Mouse (Mus musculus): ENCODE data around the gene Gbp6. TPM values are rescaled to one million over a fixed set of nuclear protein-coding genes. Genes with fewer than 3 reads are reported as not detected.
A peak's percentile ranks its signal among the peaks of the same experiment; 100 is the strongest.
"Not testable (repeated sequence)": the region's sequence is repeated elsewhere in the genome, so short reads cannot be mapped to it uniquely, and the experiment has no call there.

Gene Gbp6
- total and polyA plus RNA-seq, 3 experiments: 5.9 to 22.0 (median 14.3) TPM

DNA sequence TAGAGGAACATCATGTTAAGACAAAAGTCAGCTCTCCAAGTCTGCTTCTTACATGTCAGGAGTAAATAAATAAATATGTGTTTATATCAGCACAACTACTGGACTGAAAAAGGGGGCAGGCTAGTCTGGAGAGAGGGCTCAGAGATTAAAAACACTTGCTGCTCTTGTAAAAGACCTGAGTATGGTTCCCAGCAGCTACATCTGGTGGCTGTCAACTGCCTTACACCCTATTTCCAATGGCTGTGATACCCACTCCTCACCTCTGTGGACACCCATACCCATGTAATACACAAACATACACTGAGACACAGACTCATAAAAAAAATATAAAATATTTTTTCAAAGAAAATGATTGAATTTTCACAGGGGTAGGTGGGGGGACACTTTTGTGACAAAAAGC is 41.0 kb downstream of the Gbp6 start:
- H3K36me3 ChIP-seq (ENCODE audit: control insufficient read depth, insufficient read depth, low read length): no peaks in the 10 kb centered on the region
- no peaks in the 10 kb centered on the region for H3K4me1 ChIP-seq (ENCODE audit: control insufficient read depth, insufficient read depth, low read length)
- intact Hi-C loops (cut with DNase I): no loop called here
- no peak overlapping the region for H3K4me3 ChIP-seq
- H3K9ac ChIP-seq (ENCODE audit: low read depth, low read length): no peak overlapping the region
- TF ChIP-seq CTCF (IDR thresholded peaks at IDR 0.05) (peak; percentile 23), EP300 (IDR thresholded peaks at IDR 0.05; ENCODE audit: insufficient read depth, low read depth, low read length) (no peak), POLR2A (IDR thresholded peaks at IDR 0.05; ENCODE audit: insufficient read depth, low read depth, low read length) (no peak)
- no peaks in the 10 kb centered on the region for H3K79me2 ChIP-seq (replicated peaks; ENCODE audit: control insufficient read depth, insufficient read depth, low read length)
- no peak overlapping the region for H3K27ac ChIP-seq
- H3K27me3 ChIP-seq (ENCODE audit: control insufficient read depth, insufficient read depth, low read length): no peaks in the 10 kb centered on the region
- no peak for DNase-seq

DNA sequence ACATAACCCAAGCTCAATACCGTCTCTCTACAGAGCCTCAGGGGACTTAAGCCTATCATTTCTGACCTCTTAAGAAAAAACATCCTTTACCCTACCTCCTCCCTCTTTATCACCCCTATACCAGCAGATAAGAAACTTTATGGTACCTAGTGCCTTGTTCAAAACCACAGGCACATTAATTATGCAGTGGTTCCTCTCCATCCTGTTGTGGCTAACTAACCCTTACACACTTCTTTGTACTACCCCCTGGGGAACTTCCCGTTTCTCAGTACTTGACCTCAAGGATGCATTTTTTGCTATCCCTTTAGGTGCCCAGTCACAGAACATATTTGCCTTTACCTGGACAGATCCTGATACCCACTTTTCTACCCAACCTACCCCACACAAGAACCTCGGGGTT is 48.8 kb downstream of the Gbp6 start:
- H3K4me1 ChIP-seq (ENCODE audit: control insufficient read depth, insufficient read depth, low read length); intact Hi-C loops (cut with DNase I); H3K79me2 ChIP-seq (replicated peaks; ENCODE audit: control insufficient read depth, insufficient read depth, low read length); H3K9ac ChIP-seq (ENCODE audit: low read depth, low read length); H3K27me3 ChIP-seq (ENCODE audit: control insufficient read depth, insufficient read depth, low read length); H3K4me3 ChIP-seq; H3K27ac ChIP-seq; H3K36me3 ChIP-seq (ENCODE audit: control insufficient read depth, insufficient read depth, low read length); DNase-seq: not testable (repeated sequence)
- 66% methylated on average over 3 of the region's 3 CpGs for WGBS

DNA sequence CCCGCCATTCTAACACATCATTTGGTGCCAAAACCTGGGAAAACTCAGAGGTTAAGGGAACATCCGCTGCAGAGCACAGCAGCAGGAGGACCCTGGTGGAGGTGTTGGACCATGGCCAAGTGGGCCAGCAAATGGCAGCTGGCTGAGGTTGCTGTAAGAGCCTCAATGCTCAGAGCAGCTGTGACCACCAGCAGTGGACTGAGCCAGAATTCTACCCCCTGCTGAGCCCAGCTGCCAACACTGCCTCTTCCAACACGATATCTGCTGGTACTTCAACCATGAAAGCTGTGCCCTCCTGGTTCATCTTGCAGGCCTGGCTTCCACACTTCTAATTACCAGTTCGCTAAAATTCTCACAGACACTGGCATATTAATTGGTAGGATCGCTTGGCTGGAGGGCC is 52.5 kb downstream of the Gbp6 start:
- not testable (repeated sequence) for H3K4me3 ChIP-seq; H3K4me1 ChIP-seq (ENCODE audit: control insufficient read depth, insufficient read depth, low read length)
- 79% methylated on average over 5 of the region's 5 CpGs for WGBS

DNA sequence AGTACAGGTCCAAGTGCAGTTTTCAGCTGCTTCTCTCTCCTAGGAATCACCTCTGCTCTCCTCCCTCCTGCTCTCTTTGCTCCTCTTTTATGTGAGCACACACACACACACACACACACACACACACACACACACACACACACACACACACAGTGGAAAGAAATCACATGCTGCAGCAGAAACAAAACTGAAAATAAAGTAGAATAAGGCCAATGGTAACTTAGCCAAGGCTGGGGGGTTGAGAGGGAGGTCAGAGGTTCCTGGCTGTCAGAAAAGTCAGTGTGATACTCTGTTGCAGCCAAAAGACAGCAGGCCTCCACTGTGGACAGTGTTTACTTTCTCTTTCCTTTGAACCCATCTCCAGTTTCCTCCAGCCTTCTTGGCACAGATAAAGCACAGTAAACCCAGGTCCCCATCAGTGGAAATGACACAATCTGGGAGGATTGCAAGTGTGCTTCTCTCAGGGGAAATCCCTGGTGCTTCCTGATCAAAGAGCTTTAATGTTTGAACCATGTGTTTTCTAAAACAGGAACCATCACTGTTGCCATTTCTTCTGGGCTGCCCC is 53.9 kb downstream of the Gbp6 start, which contains the start of gene Gbp10:
Gene Gbp10, minus strand, starts transcription at position 51 of the 565 bp plus-strand sequence.
- H3K36me3 ChIP-seq (ENCODE audit: control insufficient read depth, insufficient read depth, low read length); intact Hi-C loops (cut with DNase I); H3K79me2 ChIP-seq (replicated peaks; ENCODE audit: control insufficient read depth, insufficient read depth, low read length); H3K4me1 ChIP-seq (ENCODE audit: control insufficient read depth, insufficient read depth, low read length); H3K27ac ChIP-seq; H3K9ac ChIP-seq (ENCODE audit: low read depth, low read length); H3K4me3 ChIP-seq; H3K27me3 ChIP-seq (ENCODE audit: control insufficient read depth, insufficient read depth, low read length): not testable (repeated sequence)
- peak; percentile 16 to 23 for DNase-seq

More for the DNA sequence above, 52.5 kb downstream of the Gbp6 start:
- H3K27ac ChIP-seq; H3K27me3 ChIP-seq (ENCODE audit: control insufficient read depth, insufficient read depth, low read length); H3K9ac ChIP-seq (ENCODE audit: low read depth, low read length); DNase-seq; intact Hi-C loops (cut with DNase I); H3K79me2 ChIP-seq (replicated peaks; ENCODE audit: control insufficient read depth, insufficient read depth, low read length); H3K36me3 ChIP-seq (ENCODE audit: control insufficient read depth, insufficient read depth, low read length): not testable (repeated sequence)

DNA sequence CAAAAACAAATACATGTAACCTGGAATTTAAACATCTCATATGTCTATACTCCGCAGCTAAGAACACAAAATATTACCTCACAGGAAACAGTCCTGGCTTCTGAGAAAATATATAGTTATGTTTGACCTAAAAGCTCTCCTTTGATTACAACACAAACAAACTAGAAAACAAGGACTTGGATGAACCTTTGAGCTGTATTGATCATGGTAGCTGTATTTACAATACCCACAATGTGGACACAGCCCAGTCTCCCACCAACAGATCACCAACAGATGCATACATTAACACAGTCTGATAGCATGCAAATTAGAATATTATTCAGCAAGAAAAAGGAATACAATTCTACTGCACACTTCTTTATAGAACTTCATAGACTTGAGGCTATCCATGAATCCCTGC is 55.1 kb downstream of the Gbp6 start:
- H3K36me3 ChIP-seq (ENCODE audit: control insufficient read depth, insufficient read depth, low read length); DNase-seq; H3K27ac ChIP-seq; H3K4me1 ChIP-seq (ENCODE audit: control insufficient read depth, insufficient read depth, low read length); H3K9ac ChIP-seq (ENCODE audit: low read depth, low read length); intact Hi-C loops (cut with DNase I); H3K4me3 ChIP-seq; H3K79me2 ChIP-seq (replicated peaks; ENCODE audit: control insufficient read depth, insufficient read depth, low read length); H3K27me3 ChIP-seq (ENCODE audit: control insufficient read depth, insufficient read depth, low read length): not testable (repeated sequence)
- 93% methylated on average over 1 of the region's 1 CpGs for WGBS

DNA sequence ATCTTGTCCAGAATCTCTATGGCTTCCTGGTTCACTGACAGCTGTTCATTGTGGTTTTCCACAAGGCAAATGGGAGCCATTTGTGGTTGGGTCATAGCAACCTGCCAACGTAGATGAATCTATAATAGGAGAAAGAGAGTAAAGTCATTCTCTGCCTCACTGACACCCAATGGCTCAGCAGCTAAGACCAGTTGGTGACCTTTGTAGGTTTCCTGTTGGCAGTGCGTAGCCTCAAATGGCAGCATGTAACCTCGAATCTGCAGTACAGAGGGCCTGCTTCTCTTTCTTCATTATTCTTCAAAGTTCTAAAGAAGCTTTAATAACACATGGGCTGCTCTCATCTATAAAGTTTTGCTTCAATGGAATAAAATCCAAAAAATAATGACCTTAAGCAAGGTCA is 57.5 kb downstream of the Gbp6 start:
- H3K27ac ChIP-seq; H3K4me3 ChIP-seq; H3K36me3 ChIP-seq (ENCODE audit: control insufficient read depth, insufficient read depth, low read length); H3K4me1 ChIP-seq (ENCODE audit: control insufficient read depth, insufficient read depth, low read length); intact Hi-C loops (cut with DNase I); H3K79me2 ChIP-seq (replicated peaks; ENCODE audit: control insufficient read depth, insufficient read depth, low read length); DNase-seq; H3K27me3 ChIP-seq (ENCODE audit: control insufficient read depth, insufficient read depth, low read length); H3K9ac ChIP-seq (ENCODE audit: low read depth, low read length): not testable (repeated sequence)
- WGBS: 84% methylated on average over 3 of the region's 3 CpGs

Other genes starting within 250 kb of the Gbp6 start
- 1 to 10 TPM; 7.4 to 9.4 TPM for gene Gbp9, start 154.2 kb downstream of the Gbp6 start, total RNA-seq (2021)
- gene Gbp9, start 154.2 kb downstream of the Gbp6 start, polyA plus RNA-seq (2012; rRNA removed): 5.6 and 11.3 TPM in 2 replicates
- gene Gbp8, start 154.2 kb downstream of the Gbp6 start, total RNA-seq (2021): under 1 TPM; 0.13 to 0.23 TPM
- gene Gbp8, start 154.2 kb downstream of the Gbp6 start, polyA plus RNA-seq (2012; rRNA removed): 0.29 TPM in 2 replicates
- 10 to 100 TPM in 1 of 2 experiments, 1 to 10 TPM in 1; 4.6 to 11.5 TPM for gene Gbp4, start 154.1 kb downstream of the Gbp6 start, total RNA-seq (2021)
- 7.8 and 10.4 TPM in 2 replicates for gene Gbp4, start 154.1 kb downstream of the Gbp6 start, polyA plus RNA-seq (2012; rRNA removed)
- gene Gbp10, start 54.2 kb downstream of the Gbp6 start, total RNA-seq (2021): 1 to 10 TPM in 1 of 2 experiments, under 1 TPM in 1; 0.93 to 1.7 TPM
- gene Gbp10, start 54.2 kb downstream of the Gbp6 start, polyA plus RNA-seq (2012; rRNA removed): 0.59 and 1.7 TPM in 2 replicates
- 1 to 10 TPM in 1 of 2 experiments, under 1 TPM in 1; 0.25 to 1.9 TPM for gene Gm43302, start within 50 bp of the Gbp6 start, total RNA-seq (2021)
- gene Gm43302, start within 50 bp of the Gbp6 start, polyA plus RNA-seq (2012; rRNA removed): 3.0 and 4.5 TPM in 2 replicates
- gene Lrrc8b, start 122.1 kb upstream of the Gbp6 start, total RNA-seq (2021): 1 to 10 TPM; 4.4 to 5.0 TPM
- gene Lrrc8b, start 122.1 kb upstream of the Gbp6 start, polyA plus RNA-seq (2012; rRNA removed): 2.9 and 4.3 TPM in 2 replicates
- 10 to 100 TPM; 19.7 to 35.5 TPM for gene Lrrc8c, start 225.7 kb upstream of the Gbp6 start, total RNA-seq (2021)
- gene Lrrc8c, start 225.7 kb upstream of the Gbp6 start, polyA plus RNA-seq (2012; rRNA removed): 23.5 and 37.5 TPM in 2 replicates